Mouse (Mus musculus) Patski (cell line): ENCODE measurements at regions not wholly inside any gene's neighbourhood (a gene's known extent, or its start where the extent isn't known, plus 50 kb on each side); places are given as distances from the start of the nearest gene placed in this dataset.

ENCODE experiments used
- ATAC-seq: fragments of 100-300 bp; one replicate; pipeline ENCODE4 v1.8.0; 2021
- CTCF ChIA-PET: fragments of 350-600 bp; sonication (Branson Sonifier 250); formaldehyde crosslinking; loops from one replicate; lab custom pipeline; 2022; ENCODE audit warnings: inconsistent platforms; lab: Charles Lee
- POLR2A ChIA-PET: fragments of 350-600 bp; sonication (Branson Sonifier 250); formaldehyde crosslinking; loops from one replicate; lab custom pipeline; 2022; ENCODE audit warnings: antibody characterized with exemption, inconsistent platforms; lab: Charles Lee
- DNase-seq: peaks from one replicate; pipeline ENCODE4 v3.0.0-alpha.2; 2011; ENCODE audit warnings: low read depth, low spot score
- H3K27me3 ChIP-seq: fragments of 371-371 bp; one replicate; pipeline ENCODE4 v1.5.1; 2021
- CTCF ChIP-seq: fragments of 100-300 bp; IDR thresholded peaks from one replicate; pipeline ENCODE4 v1.5.1; 2021
- in situ Hi-C: fragments of 300-500 bp; cut with MboI; formaldehyde crosslinking; loops from 3 replicates; pipeline ENCODE4 v1.11.1; 2018; ENCODE audit warnings: low pct_unique_long_range_greater_than_20kb, mixed read lengths

DNA sequence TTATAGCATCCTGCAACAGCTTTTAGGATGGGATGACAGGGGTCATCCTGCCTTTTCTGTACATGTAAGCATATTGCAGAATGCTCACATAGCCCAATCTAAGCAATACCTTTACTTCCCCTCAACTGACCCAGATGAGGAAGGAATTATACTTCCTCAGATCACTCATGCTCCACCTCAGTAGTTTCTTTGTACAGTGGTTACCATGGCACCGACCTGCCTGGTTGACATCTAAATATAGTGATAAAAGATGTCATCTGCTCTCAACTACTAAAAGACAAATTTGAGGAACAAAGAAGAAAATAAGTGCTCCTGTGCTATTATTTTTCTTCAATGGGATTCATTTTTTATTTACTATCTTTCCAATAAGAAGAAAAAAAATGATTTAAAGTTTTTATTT lies 994.6 kb upstream of the Gm37988 start:
- POLR2A ChIA-PET, result no interaction called here
- no peak for DNase-seq
- no peak for TF ChIP-seq CTCF
- in situ Hi-C loops, result no loop called here
- H3K27me3 ChIP-seq, result no peaks in the 10 kb centered on the region
- no peak for ATAC-seq
- CTCF ChIA-PET, result no interaction called here

DNA sequence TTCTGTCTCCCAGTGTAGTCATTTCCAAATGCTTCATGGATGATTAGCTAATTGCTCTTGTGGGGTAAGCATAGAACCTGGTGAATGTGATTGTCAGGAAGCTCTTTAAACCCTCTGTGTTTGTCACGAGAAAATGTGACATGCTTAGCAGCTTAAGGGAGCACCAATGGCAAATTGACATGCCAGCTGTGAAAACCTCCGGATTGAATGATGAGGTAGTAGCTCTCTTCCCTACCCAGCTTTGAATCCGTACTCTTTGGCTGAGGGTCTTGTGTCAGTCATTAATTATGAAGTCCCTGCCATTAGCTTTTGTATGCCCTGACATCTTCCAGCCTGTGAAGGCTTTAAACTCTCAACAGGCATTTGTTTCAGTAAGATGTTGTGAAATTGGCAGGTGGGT lies 965.7 kb upstream of the Gm37988 start:
- ChIA-PET POLR2A (no interaction called here), CTCF (interaction anchor here (1.1 kb wide), 1 partner anchor 12 kb away, joined by 3 read pairs; no protein-coding TSS in a partner anchor)
- ATAC-seq, result no peak
- in situ Hi-C loops, result no loop called here
- no peaks in the 10 kb centered on the region for H3K27me3 ChIP-seq
- TF ChIP-seq CTCF, result no peak
- DNase-seq, result no peak
